Mouse (Mus musculus) thymus, postnatal 4 days (tissue): Measurements from ENCODE around the gene AU021092.
A peak's percentile ranks its signal among the peaks of the same experiment; 100 is the strongest.

ENCODE experiments used
- DNase-seq: peaks from one replicate; pipeline ENCODE4 v3.0.0; 2021

Gene AU021092

DNA sequence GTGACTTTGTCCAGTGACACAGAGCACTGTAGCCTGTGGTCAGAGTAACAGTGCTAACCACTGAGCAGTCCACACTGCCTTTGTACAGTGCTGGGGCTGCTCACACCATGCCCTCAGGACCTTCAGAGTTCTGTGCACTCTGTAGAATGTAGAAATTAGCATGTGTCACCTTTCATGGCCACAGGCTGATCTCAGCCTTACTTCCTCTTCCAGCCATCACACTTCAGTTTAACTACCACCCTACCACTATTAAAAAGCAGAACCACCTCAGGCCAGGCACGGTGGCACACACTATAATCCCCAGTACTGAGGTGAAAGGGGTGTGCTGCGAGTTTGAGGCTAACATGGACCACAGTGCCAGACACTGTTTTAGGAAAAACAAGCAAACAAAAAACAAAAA lies 11.7 kb downstream of the AU021092 start:
- no peak for DNase-seq

DNA sequence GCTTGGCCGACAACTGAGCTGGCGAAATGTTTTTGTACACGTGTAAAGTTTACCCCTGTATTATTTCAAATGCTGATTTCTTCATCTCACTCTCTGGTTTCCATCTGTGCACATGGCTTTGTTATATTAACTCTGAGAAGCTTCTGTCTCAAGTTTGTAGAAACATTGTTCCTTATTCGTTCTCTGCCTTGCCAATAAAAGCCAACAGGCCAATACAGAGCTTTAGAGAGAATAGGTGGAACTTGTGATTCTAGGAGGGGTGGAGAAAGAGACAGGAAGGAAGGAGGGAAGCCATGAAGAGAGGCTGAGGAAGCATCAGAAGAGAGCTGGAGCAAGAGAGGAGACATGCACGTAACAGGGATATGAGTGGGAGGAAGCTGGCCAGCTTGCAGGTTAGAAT lies 16.0 kb downstream of the AU021092 start:
- DNase-seq: no peak

DNA sequence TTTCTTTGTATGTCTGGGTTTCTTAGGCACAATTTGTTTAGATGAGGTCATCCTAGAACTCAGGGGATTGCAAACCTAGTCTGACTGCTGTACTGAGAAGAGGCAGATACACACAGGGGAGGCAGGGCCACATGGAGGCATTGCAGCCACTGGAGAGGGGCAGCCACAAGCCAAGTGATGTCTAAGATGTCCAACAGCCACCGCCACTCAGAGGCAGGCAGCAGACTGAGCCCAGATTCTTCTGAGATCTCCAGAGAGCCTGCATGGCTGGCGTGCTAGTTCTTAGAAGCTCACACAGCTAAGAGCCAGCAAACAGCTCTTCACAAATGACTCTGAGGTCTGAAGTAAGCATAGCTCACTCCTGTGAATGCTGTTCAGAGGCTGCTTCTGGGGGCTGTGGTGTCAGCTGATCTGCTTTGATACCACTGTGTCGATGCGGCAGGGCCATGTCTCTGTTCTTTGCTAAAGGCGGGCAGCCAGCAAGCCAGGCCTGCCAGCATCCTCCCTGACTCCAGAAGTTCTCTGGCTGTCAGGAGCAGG lies 16.6 kb downstream of the AU021092 start:
- DNase-seq: no peak

DNA sequence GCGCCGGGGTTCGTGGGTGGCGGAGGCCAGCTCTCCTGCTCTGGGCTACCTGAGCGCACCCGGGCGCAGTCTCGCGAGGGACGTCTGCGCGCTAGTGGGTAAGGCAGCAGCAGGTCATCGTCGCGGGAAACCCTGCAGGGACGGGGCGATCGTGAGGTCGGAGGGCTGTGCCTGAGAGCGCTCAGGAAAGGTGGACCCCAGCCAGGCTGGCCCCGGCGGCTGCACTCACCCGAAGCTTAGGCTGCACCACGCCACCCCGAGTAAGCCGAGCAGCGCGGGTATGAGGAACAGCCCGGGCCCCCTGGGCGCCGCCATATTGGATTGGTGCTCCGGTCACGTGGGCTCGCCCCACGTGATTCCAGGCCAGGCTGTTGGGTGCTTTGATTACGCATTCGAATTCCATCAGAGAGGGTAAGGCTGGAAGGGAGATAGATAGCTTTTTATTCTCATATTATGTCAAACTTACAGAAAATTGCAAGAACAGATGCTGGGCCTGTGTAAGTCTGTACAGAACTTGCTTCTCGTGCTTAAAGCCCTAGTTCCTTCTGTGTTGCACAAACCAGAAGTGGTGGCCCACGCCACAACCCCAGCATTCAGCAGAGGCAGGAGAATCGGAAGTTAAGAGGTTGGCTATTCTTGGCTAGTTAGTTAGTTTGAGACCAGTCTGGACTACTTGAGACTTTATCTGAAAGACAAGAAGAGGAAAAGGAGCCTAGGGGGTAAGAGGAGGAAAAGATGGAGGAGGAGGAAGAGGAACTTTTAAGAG lies 18.2 kb downstream of the AU021092 start, which contains the start of gene Nagpa:
Gene Nagpa (minus strand): TSS at position 345 of the 766 bp plus-strand sequence.
- DNase-seq: peak; percentile 86

DNA sequence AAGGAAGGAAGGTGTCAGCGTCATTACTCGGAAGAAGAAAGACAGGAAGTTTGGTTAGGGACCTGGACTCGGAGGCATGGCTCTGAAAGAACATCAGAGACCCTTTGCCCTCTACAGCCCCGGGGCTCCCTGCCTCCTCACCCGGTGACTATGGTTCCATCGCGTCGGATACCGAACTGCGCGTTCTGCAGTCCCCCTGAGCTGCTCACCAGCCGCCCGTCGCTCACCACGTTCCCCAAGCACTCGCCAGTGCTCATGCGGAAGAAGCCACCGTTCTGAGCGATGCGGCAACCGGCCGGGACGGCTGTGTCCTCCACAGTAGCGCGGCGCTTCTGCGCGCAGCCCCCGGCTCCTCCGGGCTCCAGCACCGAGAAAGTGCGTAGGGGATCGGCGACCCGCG lies 18.9 kb downstream of the AU021092 start:
- peak; percentile 60 for DNase-seq

DNA sequence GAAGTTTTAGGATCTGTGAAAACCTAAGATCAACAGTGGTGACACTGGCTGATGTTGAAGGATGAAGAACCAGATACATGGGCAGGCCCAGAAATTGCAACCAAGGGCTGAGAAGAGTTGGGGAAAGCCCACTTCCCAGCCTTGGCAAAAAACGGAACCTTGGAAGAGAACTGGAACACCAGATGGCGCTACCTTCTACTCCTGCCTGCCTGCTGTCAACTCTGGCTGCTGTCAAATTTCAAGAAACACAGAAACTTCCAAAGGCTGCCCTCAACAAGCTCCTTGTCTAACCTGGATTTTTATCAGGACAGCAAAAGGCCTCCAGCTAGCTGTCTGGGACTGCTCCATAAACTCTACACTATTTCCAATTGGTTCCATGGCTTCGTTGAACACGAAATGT lies 19.4 kb downstream of the AU021092 start:
- DNase-seq: peak; percentile 56

DNA sequence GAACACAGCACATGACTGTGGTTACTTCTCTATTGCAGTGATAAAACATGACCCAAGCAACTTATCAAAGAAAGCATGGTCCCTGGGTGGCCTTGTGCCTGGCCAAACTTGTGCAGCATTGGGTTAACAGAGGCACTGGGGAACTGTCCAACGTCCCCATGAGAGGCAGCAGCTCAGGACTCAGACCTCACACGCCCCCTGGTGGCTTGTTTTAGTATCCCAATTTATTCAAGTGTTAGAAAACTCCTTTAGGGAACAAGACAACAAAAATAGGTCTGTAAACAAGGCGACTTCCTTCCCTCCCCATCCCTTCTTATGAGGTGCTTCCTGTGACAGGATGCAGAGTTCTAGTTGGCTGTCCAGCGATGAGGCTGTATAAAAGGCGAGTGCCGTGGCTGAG lies 27.0 kb downstream of the AU021092 start:
- DNase-seq: peak; percentile 64

DNA sequence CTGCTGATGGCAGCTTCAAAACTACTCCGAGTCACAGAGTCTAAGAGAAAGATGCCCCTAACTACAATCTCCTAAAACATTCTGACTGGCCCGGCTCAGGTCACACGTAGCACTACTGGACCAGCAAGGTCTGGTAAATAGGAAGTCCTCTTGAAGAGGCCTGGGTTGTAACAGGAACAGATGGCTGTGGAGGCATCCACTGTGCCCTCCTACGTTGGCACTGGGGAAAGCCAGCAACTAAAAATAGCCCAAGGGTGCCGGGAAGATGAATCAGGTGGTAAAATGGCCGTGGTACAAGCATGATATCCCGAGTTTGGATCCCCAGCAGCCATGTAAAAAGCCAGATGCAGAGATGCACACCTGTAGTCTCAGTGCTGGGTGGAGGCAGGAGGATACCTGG lies 35.9 kb downstream of the AU021092 start:
- DNase-seq: no peak

DNA sequence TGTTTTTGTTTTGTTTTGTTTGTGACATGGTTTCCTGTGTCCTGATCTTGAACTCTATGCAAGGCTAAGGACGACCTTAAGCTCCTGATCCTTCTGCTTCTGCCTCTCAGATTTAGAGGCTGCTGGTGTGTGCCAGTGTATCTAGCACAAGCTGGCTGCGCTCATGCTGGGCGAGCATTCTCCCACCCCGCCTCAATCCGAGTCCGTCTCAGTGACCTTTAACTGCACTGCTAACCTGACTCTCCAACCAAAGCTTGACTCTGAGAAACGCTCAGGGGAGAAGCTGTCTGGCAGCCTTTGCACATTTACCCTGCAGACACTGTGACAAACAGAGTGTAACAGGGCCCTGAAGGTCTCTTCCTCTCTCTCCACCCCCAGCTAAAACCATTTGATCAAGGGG lies 36.4 kb downstream of the AU021092 start:
- DNase-seq: no peak

DNA sequence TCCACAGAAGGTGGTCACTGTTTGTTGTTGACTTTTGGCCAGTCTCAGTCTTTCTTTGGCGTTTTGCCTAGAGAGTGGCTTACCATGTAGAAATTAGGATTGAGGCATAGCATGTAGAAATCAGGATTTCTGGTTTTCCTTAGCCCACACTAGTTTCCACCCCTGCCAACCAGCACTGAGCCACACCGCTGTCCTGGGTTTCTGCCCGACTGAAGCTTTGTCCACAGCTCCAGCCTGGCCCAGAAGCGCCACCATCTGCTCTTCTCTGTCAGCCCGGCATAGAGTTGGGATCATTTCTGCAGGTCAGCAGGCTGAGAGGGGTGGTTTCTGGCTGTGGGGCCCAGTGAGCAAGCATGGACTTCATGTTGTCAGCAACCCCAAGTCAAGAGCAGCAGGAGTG lies 37.1 kb downstream of the AU021092 start:
- DNase-seq: no peak

DNA sequence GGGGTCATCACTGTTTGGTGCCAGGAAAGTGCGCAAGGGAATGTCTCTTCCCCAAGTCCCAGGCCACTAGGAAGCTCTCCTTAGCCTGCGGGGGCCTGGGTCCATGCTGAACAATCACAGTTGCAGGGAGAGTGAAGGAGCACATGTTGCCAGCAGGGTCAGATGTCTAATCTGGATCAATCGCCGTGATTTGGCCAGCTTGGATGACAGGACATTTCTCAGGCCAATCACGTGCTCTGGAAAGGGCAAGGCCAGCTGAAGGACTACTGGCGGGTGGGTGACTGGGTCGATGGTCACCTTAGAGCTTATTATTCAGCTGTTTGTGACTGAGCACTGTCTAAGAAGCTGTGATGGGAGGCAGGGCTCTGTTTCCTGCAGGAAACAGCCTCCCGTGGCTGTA lies 38.0 kb downstream of the AU021092 start:
- no peak for DNase-seq

DNA sequence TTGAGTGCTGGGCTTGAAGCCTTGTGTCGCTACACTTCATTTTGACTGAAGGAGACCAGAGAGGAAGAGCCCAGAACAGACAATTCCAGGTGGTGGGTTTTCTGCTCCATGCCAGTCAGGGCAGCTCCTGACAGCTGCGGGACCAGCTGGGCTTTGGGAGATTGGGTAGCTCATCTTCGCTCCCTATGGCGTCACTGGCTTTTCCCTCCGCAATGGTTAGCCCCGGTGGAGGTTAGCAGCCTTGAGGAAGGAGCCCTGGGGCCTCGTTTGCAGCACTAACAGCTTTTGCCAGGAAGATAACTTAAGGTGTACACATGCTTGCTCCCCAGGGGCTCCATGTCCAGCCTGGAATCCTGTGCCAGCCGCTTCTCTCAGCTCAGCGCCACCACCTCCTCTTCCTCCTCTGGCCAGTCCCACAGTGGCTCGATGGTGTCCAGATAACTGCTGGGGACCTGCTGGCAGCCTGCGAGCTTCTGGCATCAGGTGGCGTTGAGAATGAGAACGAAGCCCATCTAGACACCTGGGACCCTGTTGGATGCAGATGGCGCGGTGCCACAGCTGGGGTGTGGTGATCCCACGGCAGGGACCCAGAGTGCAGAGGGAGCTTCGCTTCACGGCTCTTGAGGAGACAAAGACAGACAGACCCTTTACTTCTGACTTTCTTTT lies 38.7 kb downstream of the AU021092 start:
- DNase-seq: no peak

DNA sequence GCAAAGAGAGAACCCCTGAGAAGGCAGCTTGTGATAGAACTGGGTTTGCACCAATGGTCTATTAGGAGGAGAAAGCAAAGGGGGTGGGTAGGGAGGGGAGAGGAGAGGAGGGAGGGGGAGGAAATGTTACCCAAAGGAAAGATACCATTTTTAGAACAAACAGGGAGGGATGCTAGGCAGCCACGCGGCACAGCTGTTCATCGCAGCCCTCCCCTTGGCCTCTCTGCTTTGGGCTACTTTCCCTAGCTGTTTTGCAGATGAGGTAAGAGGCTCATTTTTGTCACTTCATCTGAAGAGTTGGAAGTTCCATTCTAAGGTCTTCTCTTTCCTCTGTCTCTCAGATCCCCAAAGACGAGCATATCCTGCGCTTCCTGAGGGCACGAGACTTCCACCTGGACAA lies 49.5 kb downstream of the AU021092 start:
- no peak for DNase-seq

DNA sequence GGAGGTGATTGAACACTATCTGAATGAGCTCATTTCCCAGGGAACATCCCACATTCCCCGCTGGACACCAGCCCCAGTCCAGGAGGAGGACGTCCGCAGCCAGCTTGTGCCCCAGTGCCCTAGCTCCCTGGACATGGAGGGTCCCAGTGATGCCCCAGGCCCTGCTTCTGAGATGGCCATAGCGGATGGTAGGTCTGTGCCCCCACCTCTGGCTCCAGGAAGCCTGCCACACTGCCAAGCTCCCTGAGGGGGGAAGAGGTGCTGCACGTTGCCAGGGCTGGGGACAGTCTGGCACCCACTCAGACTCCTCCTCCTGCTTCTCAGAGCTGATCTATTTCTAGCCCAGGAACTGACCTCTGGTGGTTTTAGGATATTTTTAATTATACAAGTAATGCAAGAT lies 53.3 kb downstream of the AU021092 start:
- DNase-seq: no peak

DNA sequence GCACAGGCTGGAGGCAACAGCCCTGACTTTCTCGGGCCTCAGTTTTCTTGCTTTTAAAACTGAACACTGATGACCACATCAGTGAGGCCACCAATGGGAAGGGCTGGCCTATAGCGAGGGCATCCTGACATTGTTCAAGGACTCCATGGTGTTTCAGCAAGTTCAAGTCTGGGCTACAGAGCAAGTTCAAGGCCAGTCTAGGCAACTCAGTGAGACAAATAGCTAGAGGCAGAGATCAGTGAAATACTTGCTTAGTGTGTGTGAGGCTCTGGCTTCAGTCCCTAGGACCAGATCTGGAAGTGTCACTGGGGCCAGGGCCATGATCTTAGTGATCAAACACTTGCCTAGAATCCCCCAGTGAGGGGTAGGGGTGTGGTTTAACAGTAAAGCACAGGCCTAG lies 54.1 kb downstream of the AU021092 start:
- no peak for DNase-seq

DNA sequence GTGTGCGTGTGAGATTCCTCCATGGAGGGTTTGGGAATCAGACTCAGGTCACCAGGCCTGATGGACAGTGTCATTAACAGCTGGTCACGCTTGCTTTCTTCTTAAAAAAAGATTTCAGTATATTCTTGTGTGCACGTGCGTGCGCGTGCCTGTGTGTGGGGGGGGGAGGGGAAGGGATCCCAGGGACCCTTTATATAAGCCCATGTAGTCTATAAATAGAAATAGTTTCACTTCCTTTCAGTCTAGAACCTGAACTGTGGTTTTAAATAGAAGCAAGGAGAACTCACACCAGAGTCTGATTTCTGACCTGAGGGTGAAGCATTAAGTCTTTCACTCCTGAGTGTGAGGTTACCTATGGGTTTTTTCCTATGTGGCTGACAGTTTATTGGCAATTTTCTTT lies 57.8 kb downstream of the AU021092 start:
- no peak for DNase-seq
